Mouse (Mus musculus): Measurements from ENCODE around the gene Ctxn2.

DNA sequence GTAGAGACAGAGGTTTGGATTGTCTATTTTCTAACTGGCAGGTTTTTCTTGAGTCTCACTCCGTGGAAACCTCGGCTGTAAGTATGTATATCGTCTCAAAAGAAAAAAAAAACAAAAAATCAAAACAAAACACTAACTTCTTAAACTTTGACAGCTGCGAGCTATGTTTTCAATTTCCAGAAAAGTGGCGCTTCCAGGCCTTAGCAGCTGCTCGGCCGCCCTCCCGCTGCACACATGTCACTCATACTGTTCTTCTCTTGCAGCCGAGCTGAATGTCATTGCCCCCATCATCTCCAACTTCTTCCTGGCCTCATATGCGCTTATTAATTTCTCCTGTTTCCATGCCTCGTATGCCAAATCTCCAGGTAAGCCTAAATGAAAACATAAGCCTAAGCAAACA lies 51.4 kb downstream of the Ctxn2 start:
- no peak for TF ChIP-seq CTCF (conservative IDR thresholded peaks at IDR 0.05; ENCODE audit: low read length)
- TF ChIP-seq NANOG (IDR thresholded peaks at IDR 0.05; ENCODE audit: borderline replicate concordance, low read length) = no peak
